Mouse (Mus musculus) forebrain, embryonic 12.5 days (tissue): Measurements from ENCODE around the gene Dnm3. TPM values are rescaled to one million over a fixed set of nuclear protein-coding genes. Genes with fewer than 3 reads are reported as not detected.
A peak's percentile ranks its signal among the peaks of the same experiment; 100 is the strongest.

ENCODE experiments used
- ATAC-seq: fragments of 200-750 bp; cut with Nextera tagmentation; 2 replicates; pipeline ENCODE4 v1.8.0; 2017; ENCODE audit warnings: moderate TSS enrichment; ENCODE audit not compliant: low FRiP score
- H3K27ac ChIP-seq: fragments of 300-500 bp; sonication (generic); 2 replicates; pipeline ENCODE4 v1.5.1; 2016; ENCODE audit warnings: mild to moderate bottlenecking
- H3K27me3 ChIP-seq: fragments of 300-500 bp; sonication (generic); 2 replicates; pipeline ENCODE4 v1.6.1; 2016; ENCODE audit warnings: mild to moderate bottlenecking
- H3K36me3 ChIP-seq: fragments of 300-500 bp; sonication (generic); replicated peaks from 2 replicates; pipeline ENCODE4 v1.6.1; 2016; ENCODE audit warnings: mild to moderate bottlenecking
- H3K4me1 ChIP-seq: fragments of 300-500 bp; sonication (generic); 2 replicates; pipeline ENCODE4 v1.6.1; 2016
- H3K4me2 ChIP-seq: fragments of 300-500 bp; sonication (generic); 2 replicates; pipeline ENCODE4 v1.6.1; 2016; ENCODE audit warnings: mild to moderate bottlenecking, moderate library complexity
- H3K4me3 ChIP-seq: fragments of 300-500 bp; sonication (generic); replicated peaks from 2 replicates; pipeline ENCODE4 v1.5.1; 2016; ENCODE audit warnings: mild to moderate bottlenecking
- H3K9ac ChIP-seq: fragments of 300-500 bp; sonication (generic); 2 replicates; pipeline ENCODE4 v1.6.1; 2016; ENCODE audit warnings: mild to moderate bottlenecking
- H3K9me3 ChIP-seq: fragments of 300-500 bp; sonication (generic); 2 replicates; pipeline ENCODE4 v1.6.1; 2016
- WGBS: fragments of 180-500 bp; shearing (Covaris S2); methylation state at CpG from one replicate; pipeline ENCODE4 v1.1.7; 2016; 5-methylcytosine and 5-hydroxymethylcytosine counted together
- polyA plus RNA-seq: library from polyadenylated mRNA; unstranded; fragments of >200 nt; fragmentation: Nextera tagmentation; extraction: Ambion mirVana; gene quantifications from 2 replicates; pipeline ENCODE4 v1.2.1, GENCODE M21; 2016

Gene Dnm3
- polyA plus RNA-seq, 1 experiment from 2014 or later, result 12.1 TPM

DNA sequence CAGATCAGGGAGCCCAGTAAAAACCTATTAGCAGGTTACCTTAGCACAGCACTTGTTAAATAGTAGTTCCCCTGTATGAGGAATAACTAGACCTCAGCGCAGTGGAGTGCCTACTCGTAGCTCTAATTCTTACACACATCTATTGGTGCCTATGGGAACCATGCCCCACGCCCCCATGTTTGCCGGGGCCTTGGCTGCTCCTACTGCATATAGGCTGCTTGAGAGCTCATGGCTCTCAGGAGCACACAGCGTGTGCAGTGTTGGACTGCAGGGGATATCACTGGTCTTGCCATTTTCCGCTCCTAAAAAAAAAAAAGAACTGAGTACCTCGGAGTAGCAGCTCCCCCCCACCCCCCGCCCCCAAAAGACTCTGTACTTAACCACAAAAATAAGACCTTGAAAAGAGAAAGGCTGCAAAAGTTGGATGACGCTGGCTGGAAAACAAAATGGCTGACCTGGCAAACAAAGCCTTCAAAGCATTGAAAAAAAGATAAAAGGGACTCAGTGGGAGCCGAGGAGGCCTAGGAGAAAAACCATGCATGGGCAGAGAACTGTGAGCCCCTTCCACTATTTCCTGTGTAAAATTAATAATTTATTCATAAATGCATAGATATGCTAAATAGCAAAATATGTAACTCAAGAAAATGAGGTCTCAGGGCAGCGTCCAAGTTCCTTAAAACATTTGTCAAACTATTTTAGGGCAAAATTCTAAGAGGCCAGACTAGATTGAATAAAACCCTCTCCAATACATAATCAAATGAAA, 342.2 kb downstream of the Dnm3 start:
- H3K4me2 ChIP-seq, result no peak overlapping the region
- WGBS, result 54% methylated on average over 11 of the region's 11 CpGs
- no peaks in the 10 kb centered on the region for H3K9me3 ChIP-seq
- peaks cover 10% of the 10 kb centered on the region for H3K4me1 ChIP-seq
- H3K4me3 ChIP-seq, result no peak overlapping the region
- peak overlapping the region; percentile 66 for H3K27ac ChIP-seq
- no peaks in the 10 kb centered on the region for H3K27me3 ChIP-seq
- no peak overlapping the region for H3K9ac ChIP-seq
- peak; percentile 49 for ATAC-seq
- H3K36me3 ChIP-seq, result no peaks in the 10 kb centered on the region

- no peak overlapping the region for H3K9ac ChIP-seq
- H3K27me3 ChIP-seq, result no peaks in the 10 kb centered on the region
- peaks cover 10% of the 10 kb centered on the region for H3K4me1 ChIP-seq
- no peak overlapping the region for H3K4me2 ChIP-seq
- 81% methylated on average over 3 of the region's 3 CpGs for WGBS
- no peak overlapping the region for H3K4me3 ChIP-seq
- no peak overlapping the region for H3K27ac ChIP-seq
- H3K9me3 ChIP-seq, result no peaks in the 10 kb centered on the region
- no peak for ATAC-seq
- H3K36me3 ChIP-seq, result no peaks in the 10 kb centered on the region
Observed at GRCm38 (mm10) chr1:162134651-162135066, 343.2 kb downstream of the Dnm3 start.

DNA sequence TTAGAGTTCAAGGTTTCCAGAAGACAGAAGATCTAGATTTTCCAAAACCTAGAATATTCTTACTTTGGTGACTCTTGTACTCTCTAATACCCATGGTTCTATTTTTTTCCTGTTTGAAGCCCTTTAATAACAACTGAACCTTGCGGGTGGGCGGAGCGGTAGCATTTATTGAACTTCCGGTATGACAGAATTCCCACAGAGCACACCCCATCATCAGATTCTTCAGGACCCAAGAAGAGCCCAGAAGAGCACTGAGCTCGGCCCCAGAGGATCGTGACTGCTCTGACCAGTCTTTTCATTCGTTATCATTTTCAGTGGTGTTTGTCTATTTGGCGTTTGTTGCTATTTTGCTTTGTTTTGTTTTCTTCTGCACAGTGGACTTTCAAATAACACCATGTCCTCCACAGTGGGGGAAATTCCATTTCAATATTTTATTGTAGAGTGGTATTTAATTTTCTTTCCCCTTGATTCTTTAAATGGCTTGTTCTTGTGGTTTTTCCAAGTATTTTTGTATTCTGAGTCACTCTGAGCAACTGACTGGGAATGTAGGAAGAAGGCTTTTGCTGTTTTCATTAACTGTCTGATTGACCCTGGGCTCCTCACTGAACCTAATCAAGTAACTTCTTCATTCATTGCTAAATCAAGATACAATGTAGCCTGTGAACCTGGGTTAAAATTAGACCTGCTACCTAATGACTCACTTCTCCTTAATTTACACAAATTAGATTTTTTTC, 344.8 kb downstream of the Dnm3 start:
- Histone ChIP-seq H3K9ac (no peak overlapping the region), H3K4me1 (peaks cover 10% of the 10 kb centered on the region), H3K27me3 (no peaks in the 10 kb centered on the region), H3K4me3 (no peak overlapping the region), H3K27ac (no peak overlapping the region), H3K4me2 (no peak overlapping the region), H3K9me3 (no peaks in the 10 kb centered on the region), H3K36me3 (no peaks in the 10 kb centered on the region)
- 89% methylated on average over 8 of the region's 8 CpGs for WGBS
- ATAC-seq, result no peak

- Histone ChIP-seq H3K27ac (no peak overlapping the region), H3K36me3 (no peaks in the 10 kb centered on the region), H3K4me2 (no peak overlapping the region), H3K9ac (no peak overlapping the region), H3K4me1 (peaks cover 2% of the 10 kb centered on the region), H3K27me3 (no peaks in the 10 kb centered on the region), H3K4me3 (no peak overlapping the region), H3K9me3 (no peaks in the 10 kb centered on the region)
- ATAC-seq, result no peak
- 72% methylated on average over 8 of the region's 8 CpGs for WGBS
Observed at GRCm38 (mm10) chr1:162126856-162127792, 350.7 kb downstream of the Dnm3 start.

DNA sequence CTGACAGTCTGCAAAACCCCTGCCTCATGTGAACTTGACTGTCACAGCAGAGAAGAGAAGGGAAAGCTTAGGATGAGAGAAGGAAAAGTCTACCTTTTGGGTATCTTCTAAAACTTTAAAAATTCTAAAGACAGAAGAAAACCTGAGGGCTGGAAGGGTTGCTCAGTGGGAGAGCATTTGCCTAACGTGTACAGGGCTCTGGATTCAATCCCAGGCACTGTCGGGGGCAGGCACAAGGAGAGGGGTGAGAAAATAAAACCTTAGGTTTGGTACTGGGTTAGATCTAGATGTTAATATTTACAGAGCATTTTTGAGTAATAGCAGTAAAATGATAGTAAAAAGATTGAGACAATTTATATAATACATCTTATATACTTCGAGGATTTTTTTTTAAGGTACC, 353.4 kb downstream of the Dnm3 start:
- 66% methylated on average over 3 of the region's 3 CpGs for WGBS
- Histone ChIP-seq H3K4me1 (peaks cover 4% of the 10 kb centered on the region), H3K4me2 (no peak overlapping the region), H3K4me3 (no peak overlapping the region), H3K27ac (no peak overlapping the region), H3K27me3 (no peaks in the 10 kb centered on the region), H3K36me3 (no peaks in the 10 kb centered on the region), H3K9me3 (no peaks in the 10 kb centered on the region), H3K9ac (no peak overlapping the region)
- no peak for ATAC-seq

DNA sequence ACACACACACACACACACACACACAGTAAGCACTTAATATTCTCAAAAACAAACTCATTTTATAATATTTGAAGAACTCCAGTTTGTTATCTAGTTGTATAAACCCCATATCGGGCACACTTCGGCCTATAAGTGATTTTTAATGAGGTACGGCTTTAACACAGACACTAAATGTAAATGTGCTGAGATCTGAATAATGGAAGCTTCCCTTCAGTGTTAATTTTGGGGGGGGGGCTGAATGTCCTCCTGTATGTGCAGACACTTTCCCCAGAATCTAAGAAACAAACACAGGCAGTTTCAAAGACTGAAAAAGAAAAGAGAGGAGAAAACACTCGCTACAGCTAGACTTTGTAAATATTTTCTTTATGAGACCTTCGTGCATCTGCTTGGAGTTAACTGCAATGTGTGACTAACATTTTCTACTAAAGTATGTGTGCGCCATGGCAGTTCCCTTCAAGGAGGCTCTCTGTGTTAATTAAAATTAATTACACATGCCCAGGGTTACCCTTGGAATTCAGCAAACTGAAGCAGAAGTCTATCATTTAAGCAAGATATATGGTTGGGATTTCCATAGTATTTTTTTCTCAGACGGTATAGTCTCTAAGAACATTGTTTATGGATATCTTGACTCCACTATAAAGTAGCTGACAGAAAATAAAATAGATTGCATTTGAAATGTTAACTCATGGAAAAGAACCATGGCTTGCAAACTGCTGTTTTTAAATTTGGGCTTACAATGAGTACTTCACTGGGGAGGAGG, 356.2 kb downstream of the Dnm3 start:
- Histone ChIP-seq H3K4me2 (no peak overlapping the region), H3K4me3 (no peak overlapping the region), H3K9me3 (no peaks in the 10 kb centered on the region), H3K36me3 (no peaks in the 10 kb centered on the region), H3K9ac (no peak overlapping the region), H3K4me1 (peaks cover 4% of the 10 kb centered on the region), H3K27me3 (no peaks in the 10 kb centered on the region), H3K27ac (peak overlapping the region; percentile 43; the same call in 1 of the 2 replicates)
- WGBS, result 60% methylated on average over 7 of the region's 7 CpGs
- no peak for ATAC-seq

DNA sequence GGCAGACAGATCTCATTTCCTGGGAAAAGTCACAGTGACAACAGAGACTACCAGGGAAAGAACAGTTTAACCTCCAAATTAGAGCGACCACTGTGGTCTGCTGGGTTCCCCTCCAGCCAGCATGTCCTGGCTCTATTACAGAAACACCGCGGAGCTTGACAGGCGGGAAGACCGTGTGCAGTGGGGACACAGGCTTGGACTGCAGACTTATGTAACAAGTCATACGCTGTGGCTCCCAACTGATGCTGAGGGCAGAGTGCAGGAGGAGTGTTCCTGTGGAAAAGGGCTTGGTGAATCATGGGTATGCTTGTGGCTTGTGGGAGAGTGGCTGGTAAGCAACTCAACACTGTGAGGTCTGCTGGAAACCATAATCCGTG, 368.4 kb downstream of the Dnm3 start:
- Histone ChIP-seq H3K4me3 (no peak overlapping the region), H3K27me3 (no peaks in the 10 kb centered on the region), H3K4me1 (peaks cover 16% of the 10 kb centered on the region; the same call in 1 of the 2 replicates), H3K9ac (no peak overlapping the region), H3K9me3 (no peaks in the 10 kb centered on the region), H3K27ac (no peak overlapping the region; the same call in 1 of the 2 replicates), H3K4me2 (no peak overlapping the region), H3K36me3 (no peaks in the 10 kb centered on the region)
- WGBS, result 75% methylated on average over 7 of the region's 7 CpGs
- ATAC-seq, result 0 out of 2 replicates have a peak, but pooled peaks have one; percentile 27

DNA sequence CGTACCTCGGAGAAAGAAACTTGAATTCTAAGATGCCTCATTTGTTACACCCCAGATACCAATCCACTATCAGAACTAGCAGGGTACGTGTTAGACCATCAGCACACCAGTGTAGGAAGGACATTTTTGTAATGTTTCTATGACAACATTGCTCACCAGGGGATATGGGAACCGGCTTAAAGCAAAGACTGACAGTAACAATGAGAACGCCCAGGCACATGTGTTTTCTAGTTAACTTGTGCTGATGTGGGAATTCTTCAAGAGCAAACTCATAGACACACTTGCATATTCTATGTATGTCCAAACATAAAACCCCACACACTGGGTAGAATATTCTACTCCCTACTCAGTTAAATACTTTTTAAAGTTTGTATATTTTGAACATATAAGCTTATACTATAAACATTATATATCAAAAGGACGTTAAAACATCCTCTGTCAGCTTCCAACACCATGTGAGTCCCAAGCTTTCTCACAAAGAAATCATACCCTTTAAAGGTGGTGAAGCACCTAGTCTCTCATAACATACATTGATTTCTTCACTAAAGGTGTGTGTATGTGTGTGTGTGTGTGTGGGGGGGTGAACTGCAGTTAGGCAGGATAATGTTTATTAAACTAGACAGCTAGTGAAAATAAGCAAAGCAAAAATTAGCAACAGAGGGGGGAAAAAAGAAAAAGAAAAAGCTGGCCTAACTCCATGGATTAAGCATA, 369.0 kb downstream of the Dnm3 start:
- no peak overlapping the region for H3K4me3 ChIP-seq
- no peaks in the 10 kb centered on the region for H3K36me3 ChIP-seq
- 46% methylated on average over 6 of the region's 6 CpGs for WGBS
- H3K9ac ChIP-seq, result no peak overlapping the region
- H3K4me1 ChIP-seq, result peaks cover 16% of the 10 kb centered on the region; the same call in 1 of the 2 replicates
- H3K4me2 ChIP-seq, result no peak overlapping the region
- H3K9me3 ChIP-seq, result no peaks in the 10 kb centered on the region
- H3K27ac ChIP-seq, result no peak overlapping the region; the same call in 1 of the 2 replicates
- H3K27me3 ChIP-seq, result no peaks in the 10 kb centered on the region
- peak; percentile 51; the same call in 1 of the 2 replicates for ATAC-seq

- 64% methylated on average over 7 of the region's 7 CpGs for WGBS
Observed at GRCm38 (mm10) chr1:162108181-162108671, 369.6 kb downstream of the Dnm3 start.

GRCm38 (mm10) chr1:162107011-162107606, 370.7 kb downstream of the Dnm3 start:
- ATAC-seq, result no peak
- H3K36me3 ChIP-seq, result no peaks in the 10 kb centered on the region
- H3K4me1 ChIP-seq, result peaks cover 16% of the 10 kb centered on the region; the same call in 1 of the 2 replicates
- H3K4me2 ChIP-seq, result no peak overlapping the region
- no peaks in the 10 kb centered on the region for H3K27me3 ChIP-seq
- no peak overlapping the region for H3K27ac ChIP-seq
- no peak overlapping the region for H3K4me3 ChIP-seq
- H3K9me3 ChIP-seq, result no peaks in the 10 kb centered on the region
- 89% methylated on average over 4 of the region's 4 CpGs for WGBS
- H3K9ac ChIP-seq, result no peak overlapping the region

More at GRCm38 (mm10) chr1:162108181-162108671, 369.6 kb downstream of the Dnm3 start:
- Histone ChIP-seq H3K4me3 (no peak overlapping the region), H3K27ac (no peak overlapping the region), H3K9ac (no peak overlapping the region), H3K4me1 (peaks cover 16% of the 10 kb centered on the region; the same call in 1 of the 2 replicates), H3K27me3 (no peaks in the 10 kb centered on the region), H3K36me3 (no peaks in the 10 kb centered on the region), H3K9me3 (no peaks in the 10 kb centered on the region), H3K4me2 (no peak overlapping the region)
- ATAC-seq, result no peak
